Mouse (Mus musculus) stomach, embryonic 16.5 days (tissue): ENCODE measurements around the gene Cd28. TPM values are rescaled to one million over a fixed set of nuclear protein-coding genes. Genes with fewer than 3 reads are reported as not detected.
A peak's percentile ranks its signal among the peaks of the same experiment; 100 is the strongest.

ENCODE experiments used
- ATAC-seq: fragments of 200-750 bp; cut with Nextera tagmentation; 2 replicates; pipeline ENCODE4 v1.8.0; 2017; ENCODE audit warnings: moderate number of reproducible peaks, moderate TSS enrichment; ENCODE audit not compliant: insufficient read depth, low FRiP score
- H3K27ac ChIP-seq: fragments of 300-500 bp; sonication (generic); 2 replicates; pipeline ENCODE4 v1.5.1; 2014; ENCODE audit warnings: low read length
- H3K27me3 ChIP-seq: fragments of 300-500 bp; sonication (generic); 2 replicates; pipeline ENCODE4 v1.6.1; 2014; ENCODE audit warnings: low read length, control low read depth, mixed read lengths; ENCODE audit not compliant: control insufficient read depth, insufficient read depth
- H3K36me3 ChIP-seq: fragments of 300-500 bp; sonication (generic); 2 replicates; pipeline ENCODE4 v1.6.1; 2014; ENCODE audit warnings: low read length; ENCODE audit not compliant: control insufficient read depth, insufficient read depth
- H3K4me1 ChIP-seq: fragments of 300-500 bp; sonication (generic); 2 replicates; pipeline ENCODE4 v1.6.1; 2014; ENCODE audit warnings: low read length, control low read depth, mixed read lengths; ENCODE audit not compliant: control insufficient read depth, insufficient read depth
- H3K4me2 ChIP-seq: fragments of 300-500 bp; sonication (generic); 2 replicates; pipeline ENCODE4 v1.6.1; 2014; ENCODE audit warnings: low read depth, low read length, mixed read lengths
- H3K4me3 ChIP-seq: fragments of 300-500 bp; sonication (generic); replicated peaks from 2 replicates; pipeline ENCODE4 v1.5.1; 2014; ENCODE audit warnings: mild to moderate bottlenecking, low read length
- H3K9ac ChIP-seq: fragments of 300-500 bp; sonication (generic); 2 replicates; pipeline ENCODE4 v1.6.1; 2014; ENCODE audit warnings: low read length
- H3K9me3 ChIP-seq: fragments of 300-500 bp; sonication (generic); replicated peaks from 2 replicates; pipeline ENCODE4 v1.6.1; 2016; ENCODE audit warnings: low read length, control low read depth; ENCODE audit not compliant: control insufficient read depth
- WGBS: fragments of 180-500 bp; shearing (Covaris S2); extraction: QIAGEN DNeasy Blood & Tissue Kit; methylation state at CpG from one replicate; pipeline ENCODE4 v1.1.7; 2014; 5-methylcytosine and 5-hydroxymethylcytosine counted together
- polyA plus RNA-seq: library from polyadenylated mRNA; unstranded; fragments of >200 nt; fragmentation: Nextera tagmentation; extraction: Ambion mirVana; gene quantifications from 2 replicates; pipeline ENCODE4 v1.2.1, GENCODE M21; 2015

Cd28 gene
- polyA plus RNA-seq, 1 experiment from 2014 or later: 0.31 TPM

DNA sequence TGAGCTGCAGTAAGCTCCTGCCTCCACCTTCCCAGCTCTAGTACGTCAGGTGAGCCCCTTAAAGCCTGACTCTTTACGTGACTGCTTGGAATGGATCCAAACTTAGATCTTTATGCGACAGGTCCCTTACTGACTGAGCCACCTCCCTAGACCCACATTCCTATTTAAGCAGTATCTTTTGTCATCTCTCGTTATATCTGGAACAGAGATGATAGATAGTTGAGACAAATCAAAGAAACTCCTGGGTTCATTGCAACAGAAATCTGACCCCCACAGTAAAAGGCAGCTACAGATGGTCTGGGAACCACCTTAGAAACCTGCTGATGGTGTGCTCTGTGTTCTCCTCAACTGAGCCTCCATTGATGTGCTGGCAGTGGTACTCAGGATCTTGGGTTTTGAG, 59.6 kb downstream of the Cd28 start:
- Histone ChIP-seq H3K27ac (no peak overlapping the region), H3K4me2 (no peak overlapping the region), H3K4me1 (peaks cover 14% of the 10 kb centered on the region), H3K27me3 (no peaks in the 10 kb centered on the region), H3K4me3 (no peak overlapping the region), H3K9me3 (no peaks in the 10 kb centered on the region), H3K9ac (no peak overlapping the region), H3K36me3 (no peaks in the 10 kb centered on the region)
- WGBS: 71% methylated on average over 4 of the region's 4 CpGs
- no peak for ATAC-seq

DNA sequence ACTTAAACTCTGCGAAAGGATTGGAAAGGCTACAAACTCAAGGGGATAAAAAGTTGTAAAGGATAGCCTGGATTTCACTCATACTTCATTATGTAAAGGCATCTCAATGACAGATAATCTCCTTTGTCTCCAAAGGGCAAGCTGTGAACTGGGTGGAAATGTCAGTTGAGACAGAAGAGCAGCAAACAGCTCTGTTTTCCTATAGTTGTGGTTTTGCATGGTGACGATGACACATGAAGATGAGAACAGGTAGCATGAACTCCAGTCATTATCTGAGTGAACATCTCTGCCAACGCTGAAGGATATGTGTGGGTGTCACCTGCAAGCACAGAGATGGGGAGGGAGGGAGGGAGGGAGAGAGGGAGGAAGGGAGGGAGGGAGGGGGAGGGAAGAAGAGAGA, 60.3 kb downstream of the Cd28 start:
- ATAC-seq: no peak
- H3K9me3 ChIP-seq: no peaks in the 10 kb centered on the region
- peaks cover 14% of the 10 kb centered on the region for H3K4me1 ChIP-seq
- H3K9ac ChIP-seq: no peak overlapping the region
- H3K27ac ChIP-seq: no peak overlapping the region
- 88% methylated on average over 3 of the region's 3 CpGs for WGBS
- no peaks in the 10 kb centered on the region for H3K36me3 ChIP-seq
- H3K27me3 ChIP-seq: no peaks in the 10 kb centered on the region
- H3K4me3 ChIP-seq: no peak overlapping the region
- H3K4me2 ChIP-seq: no peak overlapping the region

DNA sequence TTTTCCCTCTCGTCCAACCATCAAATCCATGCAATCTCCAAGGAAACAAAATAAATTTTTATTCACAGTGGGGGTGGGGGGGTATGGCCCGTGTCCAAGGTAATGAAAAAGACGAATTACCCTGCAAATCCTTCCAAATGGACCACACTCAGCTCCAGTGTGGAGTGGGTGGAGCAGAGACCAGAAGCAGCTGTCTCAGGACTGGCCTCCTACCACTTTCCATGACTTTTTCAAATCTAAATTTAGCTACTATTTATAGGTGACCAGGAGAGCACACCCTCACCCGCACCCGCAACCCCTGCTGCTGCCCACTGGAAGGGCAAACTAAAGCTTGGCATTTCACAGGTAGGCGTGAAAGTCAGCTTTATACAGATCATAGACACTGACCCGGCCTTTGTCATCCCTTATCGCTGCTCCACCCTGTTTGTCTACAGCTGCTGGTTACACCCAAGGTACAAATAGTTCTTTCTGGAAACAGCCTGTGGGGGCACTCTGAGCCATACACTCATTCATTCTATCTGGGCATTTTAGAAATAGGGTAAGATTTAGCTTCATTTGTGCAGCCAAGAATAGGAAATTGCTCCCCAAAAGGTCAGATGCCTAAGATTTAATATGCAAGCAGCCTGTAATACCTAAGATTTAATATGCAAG, 62.0 kb downstream of the Cd28 start:
- Histone ChIP-seq H3K36me3 (no peaks in the 10 kb centered on the region), H3K9ac (no peak overlapping the region), H3K4me2 (peak overlapping the region; percentile 26), H3K4me3 (no peak overlapping the region), H3K4me1 (peaks cover 14% of the 10 kb centered on the region), H3K27ac (peak overlapping the region; percentile 74), H3K9me3 (no peaks in the 10 kb centered on the region), H3K27me3 (no peaks in the 10 kb centered on the region)
- peak; percentile 82; the same call in 1 of the 2 replicates for ATAC-seq
- WGBS: 30% methylated on average over 8 of the region's 8 CpGs

DNA sequence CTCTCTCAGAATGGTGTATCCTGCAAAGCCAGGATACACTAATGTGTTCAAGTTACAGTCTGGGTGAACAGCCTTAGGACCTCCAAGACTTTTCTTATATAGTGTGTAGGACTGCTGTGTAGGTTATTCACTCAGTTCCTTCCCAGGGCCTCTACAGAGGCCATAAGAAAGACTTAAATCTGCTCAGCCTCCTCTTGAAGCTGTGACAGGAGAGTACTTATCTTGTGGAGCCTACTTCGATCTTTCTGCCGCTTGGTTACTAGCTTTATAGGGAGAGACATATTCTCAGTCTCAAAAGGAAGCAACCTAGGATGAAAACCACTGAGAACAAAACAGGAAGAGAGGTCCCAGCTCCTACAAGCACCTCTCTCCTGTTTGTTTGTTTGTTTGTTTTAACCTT, 62.6 kb downstream of the Cd28 start:
- H3K4me3 ChIP-seq: no peak overlapping the region
- no peaks in the 10 kb centered on the region for H3K36me3 ChIP-seq
- H3K9ac ChIP-seq: no peak overlapping the region
- peak overlapping the region; percentile 74; the same call in 1 of the 2 replicates for H3K27ac ChIP-seq
- H3K4me2 ChIP-seq: no peak overlapping the region
- no peaks in the 10 kb centered on the region for H3K9me3 ChIP-seq
- ATAC-seq: no peak
- peaks cover 14% of the 10 kb centered on the region for H3K4me1 ChIP-seq
- 83% methylated on average over 2 of the region's 2 CpGs for WGBS
- no peaks in the 10 kb centered on the region for H3K27me3 ChIP-seq

DNA sequence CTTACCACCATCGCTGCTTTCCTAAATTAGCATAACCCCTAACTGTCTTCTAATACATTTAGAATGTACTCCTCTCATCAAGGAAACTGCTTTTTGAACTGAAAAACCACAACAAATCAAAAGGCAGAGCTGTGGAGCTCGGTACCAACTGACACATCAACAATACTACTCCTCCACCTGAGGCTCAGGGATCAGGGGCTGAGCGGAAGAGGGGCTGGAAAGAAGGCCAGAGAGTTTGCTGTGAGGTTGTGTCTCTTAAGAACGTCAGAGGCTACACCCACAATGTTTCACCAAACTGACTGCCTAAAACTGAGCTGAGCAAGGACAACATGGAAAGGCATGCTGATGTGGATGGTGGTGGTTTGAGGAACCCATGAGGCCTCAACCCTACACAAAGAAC, 65.1 kb downstream of the Cd28 start:
- Histone ChIP-seq H3K4me3 (no peak overlapping the region), H3K4me2 (no peak overlapping the region), H3K4me1 (peaks cover 14% of the 10 kb centered on the region), H3K27ac (no peak overlapping the region), H3K36me3 (no peaks in the 10 kb centered on the region), H3K9ac (no peak overlapping the region), H3K9me3 (no peaks in the 10 kb centered on the region), H3K27me3 (no peaks in the 10 kb centered on the region)
- WGBS: 79% methylated on average over 4 of the region's 4 CpGs
- no peak for ATAC-seq

DNA sequence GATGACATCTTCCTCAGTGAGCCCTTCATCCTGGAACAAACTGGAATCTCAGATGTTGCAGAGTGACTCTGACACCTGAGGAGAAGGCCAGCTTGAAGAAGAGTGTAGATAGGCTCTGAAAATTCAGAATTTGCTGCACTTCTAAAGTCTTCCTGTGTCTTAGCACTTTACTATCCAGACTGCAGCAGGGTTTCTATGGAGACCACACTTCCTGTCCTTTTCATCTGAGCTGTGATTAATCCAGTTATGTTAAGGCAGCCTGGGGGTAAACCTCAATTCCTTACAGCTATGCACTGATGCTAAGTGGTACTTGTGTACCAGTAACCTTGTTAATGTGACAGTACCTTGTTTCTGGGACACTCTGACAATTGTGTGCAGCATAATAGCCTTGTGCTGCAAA, 77.1 kb downstream of the Cd28 start:
- Histone ChIP-seq H3K9me3 (no peaks in the 10 kb centered on the region), H3K27me3 (no peaks in the 10 kb centered on the region), H3K4me2 (no peak overlapping the region), H3K4me3 (no peak overlapping the region), H3K36me3 (no peaks in the 10 kb centered on the region), H3K27ac (no peak overlapping the region), H3K9ac (no peak overlapping the region), H3K4me1 (no peaks in the 10 kb centered on the region)
- ATAC-seq: no peak

DNA sequence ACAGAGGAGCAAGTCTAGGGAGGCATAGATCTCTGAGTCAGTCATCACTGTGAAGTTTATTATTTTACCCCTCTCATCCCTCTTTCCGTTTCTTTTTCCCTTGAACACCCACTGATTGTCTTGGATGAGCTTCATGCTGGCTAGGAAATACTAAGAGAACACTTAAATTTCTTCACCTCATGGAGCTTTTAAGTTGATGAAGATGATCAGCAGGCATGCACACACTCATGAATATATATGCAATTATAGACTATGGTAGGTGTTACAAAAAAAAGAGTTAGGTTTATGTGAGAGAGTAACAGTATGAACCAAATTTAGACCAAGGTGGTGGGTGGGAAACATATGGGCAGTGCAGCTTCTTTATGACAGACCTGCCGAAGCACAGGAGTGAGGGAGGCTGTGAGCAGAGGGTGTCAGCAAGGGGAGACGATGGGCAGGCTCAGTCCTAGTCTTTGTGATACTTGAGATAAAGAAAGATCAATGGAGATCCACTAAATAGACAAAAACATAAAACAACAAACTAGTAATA, 79.1 kb downstream of the Cd28 start:
- 70% methylated on average over 3 of the region's 3 CpGs for WGBS
- ATAC-seq: no peak
- no peaks in the 10 kb centered on the region for H3K4me1 ChIP-seq

DNA sequence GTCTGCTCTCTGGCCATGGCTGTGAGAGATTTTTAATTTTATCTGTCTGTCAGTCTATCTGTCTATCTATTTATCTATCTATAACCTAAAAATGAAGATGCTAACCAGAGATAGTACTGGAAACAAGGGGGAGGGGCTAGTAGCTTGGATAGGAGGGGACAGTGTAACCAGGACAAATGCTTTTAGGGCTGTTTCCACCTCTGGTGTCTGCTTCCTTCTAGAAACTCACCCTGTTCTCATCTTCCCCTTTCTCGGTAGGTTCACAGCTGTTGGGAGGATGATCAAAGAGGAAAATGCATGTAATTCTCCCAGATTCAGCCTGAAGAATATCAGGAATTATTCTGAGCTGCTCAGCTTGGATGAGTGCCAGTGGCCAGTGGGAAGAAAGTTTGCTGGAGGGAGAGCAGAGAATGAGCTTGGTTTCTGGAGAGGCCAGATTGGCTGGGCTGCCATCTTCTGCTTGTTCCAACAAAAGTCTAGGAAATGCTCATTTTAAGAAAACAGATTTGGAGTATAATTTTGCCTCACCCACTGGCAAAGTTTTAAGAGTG, 83.3 kb downstream of the Cd28 start:
- no peaks in the 10 kb centered on the region for H3K9me3 ChIP-seq
- H3K27ac ChIP-seq: no peak overlapping the region
- H3K4me3 ChIP-seq: no peak overlapping the region
- H3K36me3 ChIP-seq: no peaks in the 10 kb centered on the region
- H3K9ac ChIP-seq: no peak overlapping the region
- WGBS: 23% methylated on average over 1 of the region's 1 CpGs
- no peak for ATAC-seq
- no peak overlapping the region for H3K4me2 ChIP-seq
- H3K4me1 ChIP-seq: no peaks in the 10 kb centered on the region
- H3K27me3 ChIP-seq: no peaks in the 10 kb centered on the region

More for the DNA sequence above, 79.1 kb downstream of the Cd28 start:
- Histone ChIP-seq H3K36me3 (no peaks in the 10 kb centered on the region), H3K4me2 (no peak overlapping the region), H3K9ac (no peak overlapping the region), H3K4me3 (no peak overlapping the region), H3K9me3 (no peaks in the 10 kb centered on the region), H3K27ac (no peak overlapping the region), H3K27me3 (no peaks in the 10 kb centered on the region)

DNA sequence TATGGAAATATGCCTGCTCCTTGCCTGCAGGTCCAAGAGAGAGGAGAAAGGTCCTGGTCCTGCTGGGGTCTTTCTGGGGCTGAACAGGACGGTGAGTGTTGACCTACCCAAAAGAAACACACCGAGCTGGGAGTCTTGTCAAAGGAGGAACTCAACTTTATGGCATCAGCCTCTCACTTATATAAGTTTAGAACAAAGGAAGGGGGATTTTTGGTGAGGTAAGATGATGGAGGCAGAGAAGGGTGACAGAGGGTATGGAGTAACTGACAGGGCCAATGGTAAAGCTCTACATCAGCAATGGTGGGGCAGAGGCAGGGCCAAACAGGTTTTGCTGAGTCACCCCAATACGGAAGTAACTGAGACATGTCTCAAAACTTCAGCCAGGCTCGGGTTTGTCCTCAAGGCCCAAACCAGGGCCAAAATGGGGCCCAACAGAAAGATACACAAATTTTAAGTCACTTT, 84.6 kb downstream of the Cd28 start:
- Histone ChIP-seq H3K9ac (no peak overlapping the region), H3K9me3 (no peaks in the 10 kb centered on the region), H3K4me2 (no peak overlapping the region), H3K36me3 (no peaks in the 10 kb centered on the region), H3K27ac (no peak overlapping the region), H3K27me3 (no peaks in the 10 kb centered on the region), H3K4me3 (no peak overlapping the region), H3K4me1 (no peaks in the 10 kb centered on the region)
- 92% methylated on average over 4 of the region's 4 CpGs for WGBS
- no peak for ATAC-seq
